Mouse (Mus musculus) kidney, adult 11 months (tissue): ENCODE measurements at regions not wholly inside any gene's neighbourhood (a gene's known extent, or its start where the extent isn't known, plus 50 kb on each side); places are given as distances from the start of the nearest gene placed in this dataset.

ENCODE experiments used
- DNase-seq: peaks from one replicate; pipeline ENCODE4 v3.0.0; 2022

DNA sequence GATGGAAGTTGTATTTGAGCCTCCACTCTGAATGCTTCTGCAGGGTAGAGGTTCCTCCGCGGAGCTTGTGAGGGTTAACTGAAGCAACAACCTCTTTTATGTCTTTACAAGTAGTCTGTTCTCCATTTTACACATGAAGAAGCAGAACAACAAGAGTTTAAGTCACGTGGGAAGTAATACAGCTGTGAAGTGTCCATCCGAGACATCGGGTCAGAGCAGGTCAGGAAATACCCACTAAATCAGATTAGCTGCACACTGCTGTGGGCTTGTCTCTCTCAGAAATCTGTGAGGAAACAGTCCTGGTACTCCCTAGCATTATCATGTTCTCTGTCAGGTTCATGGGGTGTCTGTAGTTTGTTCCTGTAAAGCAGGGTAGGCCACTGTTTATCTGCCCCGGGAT is 262.1 kb downstream of the Cog6 start:
- peak; percentile 69 for DNase-seq

DNA sequence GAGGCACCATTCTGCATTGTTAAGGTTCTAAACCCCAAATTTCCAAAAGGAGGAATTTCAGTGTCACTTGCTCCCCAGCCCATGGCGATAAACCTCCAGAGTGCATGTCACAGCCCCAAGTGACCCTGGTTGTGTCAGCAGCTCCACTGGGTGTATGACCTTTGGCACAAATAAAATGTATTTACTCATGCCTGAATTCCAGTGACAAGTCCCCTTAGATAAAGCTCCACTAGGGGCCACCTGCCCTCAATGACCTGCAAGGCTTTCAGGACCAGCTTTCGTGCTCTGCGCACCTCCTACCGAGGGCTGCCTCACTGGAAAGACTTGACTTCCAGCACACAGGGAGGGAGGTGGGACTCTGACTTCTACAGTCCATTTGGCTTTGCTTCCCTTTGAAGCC is 262.6 kb downstream of the Cog6 start:
- peak; percentile 37 for DNase-seq

GRCm38 (mm10) chr3:52746917-52747316 is 270.1 kb downstream of the Cog6 start:
- DNase-seq: no peak

DNA sequence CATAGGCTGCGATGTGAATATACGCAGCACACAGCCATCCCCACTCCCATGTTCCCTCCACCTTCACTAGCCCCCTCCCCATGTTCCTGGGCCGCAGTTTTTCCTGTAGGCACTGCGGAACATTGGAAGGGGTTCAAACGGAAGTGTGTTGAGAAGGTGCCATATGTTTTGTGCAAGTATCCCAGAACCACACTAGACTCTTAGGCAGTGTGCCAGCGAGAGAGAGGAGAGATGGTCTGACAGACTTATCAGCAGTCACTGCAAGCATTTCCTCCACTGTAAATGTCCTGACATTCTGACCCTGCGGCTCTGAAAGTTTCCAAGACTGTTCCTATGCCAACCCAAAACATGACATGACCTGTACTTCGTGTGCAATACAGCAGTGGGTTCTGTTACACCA is 272.7 kb downstream of the Cog6 start:
- DNase-seq: peak; percentile 46

- DNase-seq: no peak
These were observed 276.5 kb downstream of the Cog6 start for GRCm38 (mm10) chr3:52740466-52741026.

DNA sequence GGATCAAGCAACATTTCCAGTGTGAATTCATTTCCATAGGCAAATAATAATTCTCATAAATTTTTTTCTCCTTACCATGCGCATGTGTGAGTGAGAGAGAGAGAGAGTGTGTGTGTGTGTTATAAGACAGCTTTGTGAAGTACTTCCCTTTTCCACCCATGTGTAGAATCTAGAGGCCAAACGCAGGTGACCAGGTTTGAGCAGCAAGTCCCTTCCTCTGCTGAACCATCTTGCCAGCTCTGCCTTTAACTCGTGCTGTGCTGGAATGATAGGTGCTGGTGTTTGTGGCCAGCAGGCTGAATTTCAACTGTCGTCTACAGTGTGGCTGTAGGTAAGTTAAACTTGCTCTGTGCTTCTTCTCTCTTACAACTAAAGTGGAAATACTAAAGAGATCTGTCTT is 277.5 kb downstream of the Cog6 start:
- DNase-seq: no peak

GRCm38 (mm10) chr3:52738386-52738785 is 278.7 kb downstream of the Cog6 start:
- DNase-seq: no peak

DNA sequence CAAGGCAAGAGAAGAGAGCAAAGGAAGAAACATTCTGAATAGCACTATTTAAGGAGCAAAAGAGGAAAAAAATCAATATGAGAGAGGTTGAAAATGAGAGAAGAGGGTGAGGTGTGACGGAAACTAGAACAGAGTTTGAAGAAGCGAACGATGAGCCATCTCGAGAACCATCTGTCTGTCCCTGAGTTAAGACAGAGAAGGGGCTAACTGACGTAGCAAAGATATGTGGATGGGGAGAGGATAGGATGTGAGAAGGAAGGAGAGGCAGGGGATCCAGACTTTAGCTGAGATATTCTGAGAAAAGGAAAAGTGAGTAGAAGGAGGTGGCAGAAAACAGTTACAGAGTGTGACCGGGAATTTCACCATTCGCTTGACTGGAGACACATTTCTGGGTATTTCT is 281.1 kb downstream of the Cog6 start:
- no peak for DNase-seq

DNA sequence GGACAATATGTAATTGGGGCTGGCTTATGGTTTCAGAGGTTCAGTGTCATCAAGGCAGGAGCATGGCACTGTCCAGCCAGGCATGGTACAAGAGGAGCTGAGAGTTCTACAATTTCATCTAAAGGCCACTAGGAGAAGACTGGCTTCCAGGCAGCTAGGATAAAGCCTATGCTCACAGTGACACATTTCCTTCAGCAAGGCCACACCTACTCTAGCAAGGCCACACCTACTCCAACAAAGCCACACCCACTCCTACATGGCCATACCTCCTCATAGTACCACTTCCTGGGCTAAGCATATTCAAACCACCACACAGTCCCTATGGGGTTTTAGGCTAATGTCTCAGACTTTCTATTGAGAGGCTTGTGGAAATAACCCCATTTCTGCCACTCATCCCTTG is 285.1 kb downstream of the Cog6 start:
- no peak for DNase-seq

GRCm38 (mm10) chr3:52731491-52731890 is 285.5 kb downstream of the Cog6 start:
- no peak for DNase-seq

- no peak for DNase-seq
These were observed 287.3 kb downstream of the Cog6 start for GRCm38 (mm10) chr3:52729731-52730130.

DNA sequence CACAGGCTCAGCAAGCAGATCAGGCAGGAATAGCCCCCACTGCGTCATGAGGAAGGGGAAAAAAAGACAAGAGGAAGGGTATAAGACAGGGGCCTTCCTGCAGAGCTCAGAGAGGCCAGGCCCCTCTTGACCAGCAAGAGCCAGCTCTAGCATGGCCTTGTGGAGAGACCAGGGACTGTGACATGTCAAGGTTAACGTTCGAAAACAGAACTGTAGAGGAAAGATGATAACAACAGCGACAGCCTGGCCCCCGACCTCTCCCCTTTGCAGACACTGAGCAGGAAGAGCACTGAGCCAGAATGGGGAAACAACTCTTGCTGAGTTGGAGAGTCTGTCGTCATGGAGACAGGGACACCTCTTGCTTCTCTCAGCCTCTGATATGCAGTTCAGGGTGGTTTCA is 288.2 kb downstream of the Cog6 start:
- no peak for DNase-seq

GRCm38 (mm10) chr3:52728426-52728825 is 288.6 kb downstream of the Cog6 start:
- no peak for DNase-seq

- DNase-seq: no peak
These were observed 292.7 kb downstream of the Cog6 start for GRCm38 (mm10) chr3:52724354-52724753.

DNA sequence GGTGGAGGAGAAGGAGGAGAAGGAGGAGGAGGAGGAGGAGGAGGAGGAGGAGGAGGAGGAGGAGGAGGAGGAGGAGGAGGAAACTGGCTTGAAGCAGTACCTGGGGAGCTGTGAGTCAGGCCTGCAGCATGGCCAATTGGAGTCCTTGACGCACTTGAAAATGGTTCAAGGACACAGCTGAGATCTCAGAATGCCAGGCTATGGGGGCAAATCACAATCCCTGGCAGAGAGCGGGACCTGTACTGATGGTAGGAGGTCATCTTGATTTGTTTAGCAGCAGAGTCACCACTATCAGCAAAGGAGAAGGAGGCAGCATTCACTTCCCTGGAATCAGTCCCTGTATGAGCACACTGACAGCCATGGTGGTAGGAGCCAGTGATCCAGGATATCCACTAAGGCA is 294.1 kb downstream of the Cog6 start:
- DNase-seq: no peak

- peak; percentile 50 for DNase-seq
These were observed 297.9 kb downstream of the Cog6 start for GRCm38 (mm10) chr3:52719181-52719580.

GRCm38 (mm10) chr3:52717324-52717723 is 299.7 kb downstream of the Cog6 start:
- DNase-seq: no peak

- no peak for DNase-seq
These were observed 304.9 kb downstream of the Cog6 start for GRCm38 (mm10) chr3:52712151-52712550.

DNA sequence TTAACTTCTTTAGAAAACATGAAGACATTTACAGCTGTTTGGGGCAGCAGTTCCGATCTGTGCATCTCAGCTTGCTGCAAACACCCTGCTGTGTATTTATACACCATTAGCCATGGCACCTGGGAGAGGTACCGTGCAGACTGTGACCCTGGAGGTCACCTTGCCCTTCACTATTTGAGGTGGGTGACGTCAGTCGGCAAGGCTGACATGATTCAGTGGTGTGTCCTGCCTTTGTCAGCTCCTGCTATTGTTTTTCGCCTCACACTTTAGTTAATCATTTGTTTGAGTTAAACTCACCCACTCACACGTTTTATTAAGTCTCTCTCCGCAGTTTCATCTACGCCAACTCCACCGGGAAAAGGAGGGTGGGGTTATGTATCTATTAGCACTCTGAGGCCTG is 305.9 kb downstream of the Cog6 start:
- peak; percentile 19 for DNase-seq

GRCm38 (mm10) chr3:52708746-52709145 is 308.3 kb downstream of the Cog6 start:
- DNase-seq: no peak

DNA sequence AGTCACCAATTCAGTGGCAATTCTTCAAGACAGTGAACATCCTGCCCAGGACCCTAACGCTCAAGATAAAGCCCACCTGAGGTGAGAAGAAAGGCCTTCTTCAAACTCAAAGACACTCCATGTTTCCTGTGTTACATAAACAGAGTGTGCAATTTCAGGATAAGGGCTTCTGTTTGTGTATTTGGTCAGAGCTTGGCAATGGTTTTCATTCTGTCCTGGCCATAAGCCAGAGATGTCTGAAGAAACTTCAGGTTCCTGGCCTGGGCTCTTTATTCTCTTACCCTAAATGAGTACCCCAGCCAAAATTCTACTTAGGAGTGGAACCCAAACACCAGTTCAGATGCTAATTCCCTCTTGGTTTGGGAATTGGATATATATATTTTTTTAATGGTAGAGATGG is 308.7 kb downstream of the Cog6 start:
- no peak for DNase-seq

DNA sequence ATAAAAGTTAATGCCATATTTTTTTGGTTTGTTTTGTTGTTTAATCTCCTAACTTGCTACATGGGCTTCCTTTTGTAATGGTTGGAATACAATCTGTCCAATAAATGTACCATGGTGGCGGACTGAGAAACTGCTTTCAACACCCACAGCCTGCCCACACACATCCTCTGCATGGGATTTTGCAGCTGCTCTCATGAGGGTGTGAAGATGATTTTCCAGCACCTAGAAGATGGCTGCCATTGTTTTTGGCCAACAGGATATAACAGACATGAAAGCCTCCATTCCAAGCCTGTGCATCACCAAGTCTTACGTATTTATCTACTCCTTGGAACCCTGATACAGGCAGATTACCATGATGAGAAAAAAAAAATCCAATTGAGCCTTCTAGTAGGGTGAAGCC is 310.4 kb downstream of the Cog6 start:
- no peak for DNase-seq

GRCm38 (mm10) chr3:52703751-52704150 is 313.3 kb downstream of the Cog6 start:
- DNase-seq: no peak

DNA sequence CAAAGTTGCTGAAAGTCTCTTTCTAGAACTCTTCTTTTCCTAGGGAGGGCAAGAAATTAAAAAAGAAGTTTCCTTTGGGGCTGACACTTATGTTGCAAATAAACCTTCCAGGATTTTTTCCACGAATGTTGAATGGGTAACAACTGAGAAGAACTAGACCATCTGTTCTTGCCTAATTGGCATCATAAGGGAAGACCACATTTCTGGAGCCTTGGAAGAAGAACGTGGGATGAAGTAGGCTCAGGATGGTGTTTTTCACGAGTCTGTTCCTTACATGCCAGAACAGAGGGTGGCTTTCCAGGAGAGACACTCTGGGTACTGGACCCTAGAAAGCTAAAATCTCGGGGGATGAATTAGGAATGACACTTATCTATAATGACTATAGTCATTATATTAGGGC is 314.1 kb downstream of the Cog6 start:
- no peak for DNase-seq

DNA sequence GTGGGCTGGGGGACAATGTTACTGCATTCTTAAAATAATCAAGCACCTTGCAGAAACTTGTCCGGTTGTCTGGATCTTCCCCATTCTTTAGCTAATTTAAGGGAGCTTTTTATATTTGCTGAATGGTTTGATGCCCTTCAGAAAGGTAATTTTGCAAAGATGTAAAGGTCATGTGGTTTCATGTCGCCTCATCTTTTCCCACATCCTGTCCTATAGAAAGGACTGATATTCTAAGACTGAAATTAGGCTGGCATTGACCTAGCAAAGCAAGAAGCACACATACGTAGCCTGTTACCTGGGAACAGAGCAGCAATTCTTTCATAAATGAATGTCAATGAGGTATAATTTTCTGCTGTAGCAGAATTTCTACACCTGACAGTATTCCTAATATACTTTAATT is 315.4 kb downstream of the Cog6 start:
- DNase-seq: no peak

GRCm38 (mm10) chr3:52693813-52694212 is 323.2 kb downstream of the Cog6 start:
- DNase-seq: no peak
